Mouse (Mus musculus): ENCODE measurements around the gene Fat3.

GRCm38 (mm10) chr9:16293928-16294806 lies 206.9 kb downstream of the Fat3 start:
- no peak for TF ChIP-seq CTCF (IDR thresholded peaks at IDR 0.05; ENCODE audit: borderline replicate concordance, extremely low read depth, insufficient read depth, insufficient read length)
- no peak for TF ChIP-seq POLR2A (IDR thresholded peaks at IDR 0.05; ENCODE audit: borderline replicate concordance, extremely low read depth, insufficient read depth, insufficient read length, poor library complexity, severe bottlenecking)

All from brain, embryonic 14.5 days (tissue).